Mouse (Mus musculus): ENCODE results near the gene Gm20388. TPM values are rescaled to one million over a fixed set of nuclear protein-coding genes. Genes with fewer than 3 reads are reported as not detected.

Gm20388 gene
- total RNA-seq, 2 experiments from 2014 or later, result 5.8 TPM; not detected in 1

DNA sequence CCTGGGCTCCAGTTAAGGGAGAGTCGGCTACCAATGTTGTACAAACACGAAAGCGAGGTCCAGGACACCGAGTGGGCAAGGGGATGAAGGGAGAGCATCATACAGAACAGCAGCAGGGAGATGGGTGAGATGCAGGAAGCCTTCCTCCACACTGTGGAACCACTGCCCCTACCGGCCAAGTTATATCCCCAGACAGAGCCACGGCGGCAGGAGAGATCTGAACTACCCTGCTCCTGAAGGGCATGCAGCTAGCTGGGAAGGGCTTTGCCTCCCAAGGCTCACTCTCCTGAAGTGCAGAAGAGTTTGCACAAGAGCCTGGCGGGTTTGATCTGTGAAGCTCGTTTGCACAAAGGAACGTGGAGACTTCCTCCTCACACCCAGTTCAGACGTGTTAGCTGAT, 1480.0 kb downstream of the Gm20388 start:
- peak; percentile 63 for DNase-seq

- DNase-seq, result no peak
These were observed 1480.6 kb downstream of the Gm20388 start for GRCm38 (mm10) chr8:121391254-121391653.

DNA sequence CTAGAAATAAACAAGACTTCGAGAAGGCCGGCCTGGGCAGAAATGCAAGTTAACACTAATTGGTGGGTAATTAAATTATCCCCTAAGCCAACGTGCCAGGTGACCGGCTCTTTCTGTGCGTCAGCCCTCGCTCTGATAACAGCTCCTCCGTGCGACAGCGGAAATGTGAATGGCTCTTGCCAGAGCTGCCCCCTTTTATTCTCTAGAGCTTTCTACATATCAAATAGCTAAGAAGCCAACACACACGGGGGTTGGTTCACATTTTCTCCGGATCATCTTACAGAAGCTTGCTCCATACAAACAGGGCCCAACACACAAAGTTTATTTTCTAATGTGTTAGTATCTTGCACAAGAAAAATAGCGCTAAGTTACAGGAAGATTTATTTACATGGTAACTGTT, 1481.1 kb downstream of the Gm20388 start:
- DNase-seq, result no peak

GRCm38 (mm10) chr8:121392482-121392881, 1481.8 kb downstream of the Gm20388 start:
- DNase-seq, result no peak

- DNase-seq, result peak; percentile 64
These were observed 1482.5 kb downstream of the Gm20388 start for GRCm38 (mm10) chr8:121393111-121393510.

DNA sequence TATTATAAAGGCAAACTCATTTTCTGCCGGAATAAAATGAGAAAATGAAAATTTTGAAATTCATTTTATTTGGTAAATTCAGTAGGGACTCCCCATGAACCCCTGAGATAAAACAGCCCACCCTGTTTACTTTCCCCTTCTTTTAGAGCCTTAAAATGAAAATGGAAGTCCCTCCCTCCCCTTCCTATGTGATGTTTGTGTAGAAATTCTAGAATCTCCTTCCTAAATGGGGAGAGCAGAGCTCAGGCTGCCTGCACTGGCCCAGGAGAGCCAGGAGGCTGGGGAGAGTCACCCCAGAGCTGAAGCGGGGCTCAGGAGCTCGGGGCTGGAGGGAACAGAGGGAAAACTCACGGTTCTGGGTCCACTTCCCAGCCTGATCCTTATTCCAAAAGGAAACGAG, 1484.0 kb downstream of the Gm20388 start:
- no peak for DNase-seq

DNA sequence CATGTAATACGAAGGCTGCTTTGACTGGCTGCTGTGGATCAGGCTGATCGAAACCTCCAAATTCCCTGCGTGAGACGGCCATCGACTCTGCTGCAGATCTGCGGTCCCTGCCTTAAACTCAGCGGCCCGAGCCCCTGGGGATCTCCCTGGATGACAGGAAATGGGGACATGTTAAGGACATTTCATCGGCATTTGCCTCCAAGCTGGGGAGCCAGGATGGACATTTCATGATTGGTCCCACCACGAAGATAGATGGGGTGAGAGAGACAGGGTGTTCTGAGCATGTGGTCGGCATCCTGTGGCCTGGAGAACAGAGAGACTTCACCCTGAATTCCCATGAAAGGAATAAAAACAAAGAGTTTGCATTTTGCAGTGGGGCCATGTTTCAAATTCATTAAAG, 1484.7 kb downstream of the Gm20388 start:
- DNase-seq, result no peak

- no peak for DNase-seq
These were observed 1485.5 kb downstream of the Gm20388 start for GRCm38 (mm10) chr8:121396151-121396550.

DNA sequence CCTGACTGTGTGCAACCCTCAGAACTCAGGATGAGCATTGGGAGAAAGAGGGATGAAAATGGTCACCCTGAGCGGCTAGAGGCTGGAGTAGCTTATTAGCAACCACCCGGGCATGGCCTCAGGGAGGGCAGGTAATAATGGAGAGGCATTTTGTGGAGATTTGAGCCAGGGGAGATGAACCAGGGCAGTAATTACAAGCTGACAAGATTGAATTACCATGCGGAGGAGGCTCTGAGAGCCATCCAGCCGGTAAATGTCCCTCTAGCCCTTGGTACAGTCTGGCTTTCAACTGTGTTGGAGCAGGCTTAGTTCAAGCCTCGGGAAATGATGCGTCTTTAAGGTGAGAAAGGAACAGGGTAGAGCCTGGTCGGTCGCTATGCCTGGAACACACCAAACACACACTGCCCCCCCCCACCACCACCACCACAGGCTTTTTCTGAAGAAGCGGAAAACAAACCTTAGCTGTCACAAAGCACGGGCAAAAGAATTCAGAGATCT, 1486.6 kb downstream of the Gm20388 start:
- DNase-seq, result no peak

DNA sequence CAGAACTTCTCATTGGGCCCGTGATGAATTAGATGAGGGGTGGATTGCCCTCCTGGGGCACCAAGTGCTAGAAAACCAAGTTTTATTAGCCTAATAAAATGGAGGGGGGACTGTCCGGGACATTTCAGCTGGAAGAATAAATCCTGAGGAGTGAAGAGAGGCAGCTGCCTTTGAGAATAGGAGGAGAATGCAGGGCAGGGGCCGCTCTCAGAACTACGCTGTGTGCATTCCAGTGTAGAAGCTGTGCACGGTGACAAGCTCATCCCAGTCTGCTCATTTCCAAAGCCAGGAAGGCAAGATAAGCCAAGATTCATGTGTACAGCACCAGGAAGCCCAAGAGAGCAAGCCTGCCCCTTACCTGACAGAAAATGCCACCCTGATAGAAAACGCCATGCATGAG, 1487.4 kb downstream of the Gm20388 start:
- no peak for DNase-seq

DNA sequence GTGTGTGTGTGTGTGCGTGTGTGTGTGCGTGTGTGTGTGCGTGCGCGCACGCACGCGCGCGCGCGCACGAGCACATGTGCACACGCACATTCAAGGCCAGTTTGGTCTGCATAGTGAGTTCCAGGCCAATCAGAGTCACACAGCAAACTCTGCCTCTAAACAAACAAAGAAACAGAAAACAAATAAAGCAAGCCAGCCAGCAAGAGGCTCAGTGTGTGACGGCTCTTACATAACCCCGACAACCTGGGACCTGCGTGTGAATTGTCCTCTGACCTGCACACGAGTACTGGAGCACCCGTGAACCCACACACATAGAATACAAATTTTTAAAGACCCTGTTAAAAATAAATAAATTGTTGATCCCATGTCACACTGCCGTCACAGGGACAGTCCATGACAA, 1488.1 kb downstream of the Gm20388 start:
- no peak for DNase-seq

GRCm38 (mm10) chr8:121399173-121399572, 1488.5 kb downstream of the Gm20388 start:
- DNase-seq, result no peak

GRCm38 (mm10) chr8:121400581-121400980, 1489.9 kb downstream of the Gm20388 start:
- no peak for DNase-seq

DNA sequence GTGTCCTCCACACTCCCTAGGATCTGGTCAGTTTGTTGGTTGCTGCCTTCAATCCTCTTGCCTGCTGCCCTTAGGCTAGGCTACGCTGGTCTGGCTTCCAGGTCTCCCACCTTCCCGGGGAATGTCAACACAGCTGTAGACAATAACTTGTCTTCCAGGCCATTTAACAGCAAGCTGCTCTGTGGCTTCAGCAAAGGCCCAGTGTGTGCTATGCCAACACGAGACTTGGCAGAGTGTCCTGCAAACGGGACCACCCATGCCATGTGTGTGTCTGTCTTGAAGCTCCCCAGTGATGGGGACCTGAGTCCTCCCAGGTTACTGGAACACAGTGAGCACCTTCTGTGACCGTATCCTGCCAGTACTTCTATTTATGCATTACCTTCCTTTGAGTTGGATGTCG, 1493.2 kb downstream of the Gm20388 start:
- no peak for DNase-seq

DNA sequence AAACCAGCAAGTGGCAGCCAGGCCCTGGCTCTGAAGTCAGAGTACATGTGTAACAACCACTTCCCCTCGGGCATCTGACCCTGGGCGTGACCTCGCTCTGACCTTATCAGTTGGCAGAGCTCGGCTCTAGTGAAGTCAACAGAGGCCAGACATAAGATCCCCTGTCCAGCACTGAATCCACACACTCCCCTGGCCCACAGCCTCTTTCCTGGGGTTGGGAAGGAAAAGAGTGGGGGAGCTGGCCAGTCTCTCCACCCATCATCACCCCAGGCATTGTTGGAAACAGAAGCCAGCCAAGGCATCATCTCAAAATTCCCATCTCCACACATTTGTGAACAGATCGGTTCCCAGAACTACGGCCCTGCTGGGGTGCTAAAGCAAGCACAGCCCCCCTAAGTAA, 1507.4 kb downstream of the Gm20388 start:
- DNase-seq, result peak; percentile 43

DNA sequence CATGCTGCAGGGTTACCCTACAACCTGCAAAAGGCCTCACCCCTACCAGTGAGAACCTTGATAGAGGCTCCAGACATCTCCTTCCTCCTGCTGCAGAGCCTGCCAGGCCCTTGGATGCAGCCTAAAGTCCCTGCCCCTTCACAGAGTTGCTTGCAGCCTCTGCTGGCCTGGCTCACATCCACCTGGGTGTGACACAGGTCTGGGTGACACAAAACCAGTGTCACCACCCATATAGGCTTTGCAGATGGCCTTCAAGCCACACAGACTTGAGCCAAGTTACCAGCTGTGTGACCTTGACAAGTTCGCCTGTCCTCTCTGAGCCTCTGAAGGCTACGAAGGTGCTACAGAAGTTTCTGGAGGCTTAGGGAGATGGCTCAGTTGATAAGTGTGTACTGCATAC, 1508.9 kb downstream of the Gm20388 start:
- no peak for DNase-seq

DNA sequence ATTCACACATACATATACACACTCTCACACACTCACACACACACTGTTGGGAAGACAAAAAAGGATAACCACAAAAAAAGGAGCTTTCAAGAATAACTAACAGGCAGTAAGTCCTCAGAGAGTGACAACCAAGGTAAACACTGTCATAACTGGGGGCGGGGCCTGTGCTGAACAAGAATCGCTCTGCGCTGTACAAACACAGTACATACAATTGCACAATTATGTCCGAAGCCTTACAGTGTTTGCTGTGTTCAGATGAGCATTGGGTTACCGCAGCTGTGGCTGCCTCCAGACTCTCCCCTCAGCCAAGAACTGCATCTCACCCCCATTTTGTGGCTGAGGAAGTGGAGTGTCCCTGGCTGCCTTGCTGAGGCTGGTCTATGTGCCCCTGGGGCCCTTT, 1510.4 kb downstream of the Gm20388 start:
- no peak for DNase-seq

DNA sequence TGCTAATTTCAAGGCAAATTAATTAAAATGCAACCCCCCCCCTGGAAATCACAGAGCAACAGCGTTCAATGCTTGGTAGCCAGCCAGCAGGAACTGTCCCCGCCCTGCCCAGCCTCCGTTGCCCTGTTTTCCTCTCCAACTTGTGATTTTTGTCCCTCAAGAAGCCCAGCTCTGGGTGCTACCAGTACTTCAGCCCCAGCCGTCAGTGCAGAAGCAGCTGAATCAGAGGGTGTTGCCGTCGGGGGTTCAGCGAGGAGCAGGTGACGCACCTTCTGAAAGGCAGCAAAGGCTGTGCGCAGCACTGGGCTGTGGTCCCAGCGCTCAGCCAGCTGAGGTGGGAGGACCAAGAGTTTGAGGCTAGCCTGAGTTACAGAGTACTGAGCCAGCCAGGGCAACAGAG, 1513.4 kb downstream of the Gm20388 start:
- no peak for DNase-seq

GRCm38 (mm10) chr8:121424600-121424999, 1514.0 kb downstream of the Gm20388 start:
- DNase-seq, result no peak

DNA sequence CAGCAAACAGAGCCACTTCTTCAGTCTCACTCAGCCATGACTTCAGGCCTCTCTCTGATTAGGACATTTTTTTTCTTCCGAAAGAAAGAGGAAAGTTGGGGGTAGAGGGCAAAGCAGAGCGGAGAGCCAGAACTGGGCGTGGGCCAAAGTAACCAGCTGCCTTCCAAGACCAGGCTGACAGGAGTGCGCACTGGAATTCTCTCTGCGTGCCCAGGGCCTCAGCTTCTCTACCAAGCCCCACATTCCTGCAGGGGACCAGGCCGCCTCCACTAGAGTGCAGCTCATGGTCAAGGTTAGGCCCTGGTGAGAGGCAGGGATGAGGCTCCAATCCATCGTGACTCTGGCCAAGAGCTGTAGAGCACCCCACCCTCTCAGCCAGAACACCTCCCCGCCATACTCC, 1520.9 kb downstream of the Gm20388 start:
- peak; percentile 65 for DNase-seq

DNA sequence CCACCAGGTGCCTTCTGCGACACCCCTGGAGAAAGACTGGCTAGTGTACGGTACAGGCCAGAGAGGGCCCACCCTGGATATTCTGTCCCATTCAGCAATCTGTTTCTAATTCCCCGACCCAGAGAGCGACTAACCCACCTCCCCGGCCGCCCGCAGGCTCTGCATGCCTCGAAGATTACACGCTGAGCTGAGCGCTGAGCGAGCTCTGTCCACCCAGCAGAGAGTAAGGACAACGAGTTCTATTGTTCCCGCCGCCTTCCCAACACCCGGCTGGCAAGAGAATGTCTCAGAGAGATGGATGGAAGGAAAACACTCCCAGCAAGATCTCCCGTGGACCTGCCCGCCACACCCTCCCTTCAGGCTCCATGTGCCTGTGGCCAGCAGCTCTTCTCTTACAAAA, 1522.8 kb downstream of the Gm20388 start:
- peak; percentile 43 for DNase-seq

GRCm38 (mm10) chr8:121436656-121437055, 1526.0 kb downstream of the Gm20388 start:
- peak; percentile 46 for DNase-seq

GRCm38 (mm10) chr8:121437506-121437905, 1526.9 kb downstream of the Gm20388 start:
- DNase-seq, result no peak

GRCm38 (mm10) chr8:121438111-121438510, 1527.5 kb downstream of the Gm20388 start:
- peak; percentile 53 for DNase-seq

- no peak for DNase-seq
These were observed 1528.7 kb downstream of the Gm20388 start for GRCm38 (mm10) chr8:121439351-121439750.

Measured in heart, postnatal 4 days (tissue).